Mouse (Mus musculus): ENCODE measurements around the gene Fgfr2.
A peak's percentile ranks its signal among the peaks of the same experiment; 100 is the strongest.

The Fgfr2 gene

DNA sequence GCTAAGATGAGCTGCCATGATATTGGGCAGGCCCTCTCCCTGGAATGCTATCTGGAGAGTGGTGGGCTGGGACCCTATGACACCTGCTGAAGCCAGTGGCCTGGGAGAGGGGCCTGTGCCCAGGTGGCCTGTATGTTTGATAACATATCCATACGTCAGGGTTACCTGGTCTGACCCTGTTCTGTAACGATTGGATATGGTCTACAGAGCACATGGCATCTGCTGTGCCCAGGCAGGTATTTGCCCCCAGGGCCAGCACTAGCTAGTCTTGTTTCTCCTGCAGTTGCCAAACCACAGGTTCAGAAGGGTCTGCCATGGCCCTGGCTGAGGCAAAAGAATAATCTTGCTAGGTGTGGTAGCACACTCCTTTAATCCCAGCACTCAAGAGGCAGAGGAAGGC lies 429.6 kb downstream of the Fgfr2 start:
- DNase-seq (ENCODE audit: low read depth, low spot score), result no peak

DNA sequence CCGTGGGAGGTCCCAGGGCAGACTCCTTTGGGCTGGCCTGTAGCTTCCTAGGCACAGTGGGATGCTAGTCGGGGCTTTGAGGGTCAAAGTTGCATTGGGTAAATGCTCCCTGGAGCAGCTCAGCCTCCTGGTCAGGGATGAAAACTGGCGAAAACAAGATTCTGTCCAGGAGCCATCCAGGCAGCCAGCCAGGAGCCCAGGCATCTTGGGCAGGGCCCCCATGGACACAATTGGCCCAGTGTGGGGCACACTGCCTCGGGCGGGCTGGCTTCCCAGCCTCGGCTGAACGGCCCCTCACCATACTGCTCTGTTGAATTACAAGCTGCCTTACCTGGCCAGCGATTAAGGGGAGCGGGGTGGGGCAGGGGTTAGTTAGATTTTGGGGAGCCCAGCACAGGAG lies 430.4 kb downstream of the Fgfr2 start:
- no peak for DNase-seq (ENCODE audit: low read depth, low spot score)

DNA sequence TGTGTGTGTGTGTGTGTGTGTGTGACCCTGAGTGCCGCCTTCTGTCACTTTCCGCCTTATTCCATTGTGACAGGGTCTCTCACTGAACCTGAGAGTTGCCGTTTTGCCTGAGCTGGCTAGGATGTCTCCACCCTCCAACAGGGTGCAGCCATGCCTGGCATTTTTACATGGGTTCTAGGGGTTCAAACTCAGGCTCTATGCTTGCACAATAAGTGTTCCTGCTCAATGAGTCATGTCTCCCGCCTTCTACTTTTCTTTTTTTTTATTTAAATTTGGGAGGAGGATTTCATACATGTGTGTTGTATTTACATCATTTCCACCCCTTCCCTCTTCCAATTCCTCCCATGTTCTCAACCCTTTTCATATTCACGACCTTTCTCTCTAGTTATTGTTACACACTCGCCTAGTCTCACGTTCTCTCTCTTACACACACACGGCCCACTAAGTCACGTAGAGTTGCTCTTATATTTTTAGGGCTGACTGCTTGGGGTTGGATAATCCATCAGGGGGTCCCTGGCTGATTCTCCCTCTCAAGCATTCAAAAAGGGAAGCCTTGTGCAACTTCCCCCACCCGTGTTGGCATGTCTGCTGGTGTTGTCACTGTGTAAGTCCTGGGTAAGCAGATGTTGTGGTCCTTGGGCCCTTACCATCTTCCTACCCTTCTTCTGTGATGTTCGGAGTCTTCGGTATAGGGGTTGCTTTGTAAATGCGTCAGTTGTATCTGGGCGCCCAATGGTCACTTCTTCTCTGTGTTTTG lies 432.3 kb downstream of the Fgfr2 start:
- no peak for DNase-seq (ENCODE audit: low read depth, low spot score)

DNA sequence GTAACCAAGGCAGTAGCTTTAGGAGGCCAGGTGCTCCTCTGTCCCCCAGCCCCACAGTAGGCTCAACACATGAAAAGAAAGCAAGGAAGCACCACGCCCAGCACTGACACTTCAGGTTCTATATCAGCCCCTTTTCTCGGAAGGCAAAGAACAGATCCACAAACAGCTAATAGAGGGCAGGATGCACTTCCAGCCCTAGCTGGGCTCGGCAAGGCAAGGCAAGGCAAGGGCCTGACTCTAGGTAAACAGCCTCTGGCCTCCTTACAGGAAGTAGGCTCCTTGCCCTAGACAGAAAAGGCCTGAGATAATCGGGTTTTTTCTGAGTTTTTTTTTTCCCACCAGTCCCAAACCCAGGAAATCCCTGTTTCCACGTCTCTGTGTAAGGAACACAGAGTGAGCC lies 433.4 kb downstream of the Fgfr2 start:
- no peak for DNase-seq (ENCODE audit: low read depth, low spot score)

DNA sequence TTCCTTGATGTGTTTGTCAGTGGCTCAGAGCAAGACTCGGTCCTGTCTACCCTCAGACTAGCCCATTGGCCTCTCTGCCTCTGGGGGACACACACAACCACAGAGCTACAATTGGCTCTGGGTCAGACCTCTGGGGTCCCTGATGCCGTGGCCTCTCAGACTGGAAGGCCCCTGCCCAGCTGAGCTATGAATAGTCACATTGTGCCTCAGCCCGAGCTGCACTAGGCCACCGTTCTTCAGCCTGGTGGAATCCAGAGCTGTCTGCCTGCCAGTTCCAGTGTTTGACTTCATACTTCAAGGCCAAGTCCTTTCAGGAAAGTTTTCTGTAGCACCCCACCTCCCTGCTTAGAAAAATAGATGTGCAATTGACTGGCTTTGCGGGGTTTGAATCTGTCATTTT lies 434.4 kb downstream of the Fgfr2 start:
- no peak for DNase-seq (ENCODE audit: low read depth, low spot score)

DNA sequence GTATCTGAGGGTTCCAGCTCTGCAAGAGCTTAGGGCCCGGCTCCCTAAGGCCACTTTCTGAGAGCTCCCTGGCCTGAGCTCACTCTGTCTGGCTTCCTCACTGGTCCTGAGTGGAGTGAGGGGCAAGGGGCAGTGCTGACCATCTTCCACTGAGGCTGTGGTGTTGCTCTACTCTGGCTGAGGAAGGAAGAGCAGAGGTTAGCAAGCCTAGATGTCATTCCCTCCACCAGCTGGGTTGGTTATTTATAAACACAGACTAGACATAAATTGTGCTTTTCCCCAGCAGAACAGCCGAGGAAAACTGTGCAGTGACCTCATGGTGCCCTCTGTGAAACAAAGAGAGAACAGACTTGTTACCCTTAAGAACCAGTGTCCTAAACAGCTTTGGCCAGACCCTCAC lies 435.3 kb downstream of the Fgfr2 start:
- DNase-seq (ENCODE audit: low read depth, low spot score), result no peak

DNA sequence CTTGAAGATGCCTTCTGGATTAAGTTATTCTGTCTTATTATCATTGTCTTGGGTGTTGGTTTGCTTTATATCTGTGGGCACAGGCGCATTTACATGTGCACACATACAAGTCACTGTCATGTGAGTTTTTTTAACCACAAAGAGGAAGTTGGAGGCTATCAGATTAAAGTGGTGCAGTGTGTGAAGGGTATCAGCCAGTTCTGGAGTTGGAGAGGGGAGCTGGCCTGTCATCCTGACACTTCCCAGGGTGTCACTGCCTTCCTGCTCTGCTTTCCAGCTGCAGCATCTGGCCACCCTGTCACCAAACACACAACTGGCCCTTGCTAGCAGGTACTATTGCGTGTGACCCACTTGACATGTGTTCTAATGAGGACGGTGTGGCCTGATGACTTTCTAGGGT lies 436.6 kb downstream of the Fgfr2 start:
- peak; percentile 60 for DNase-seq (ENCODE audit: low read depth, low spot score)

DNA sequence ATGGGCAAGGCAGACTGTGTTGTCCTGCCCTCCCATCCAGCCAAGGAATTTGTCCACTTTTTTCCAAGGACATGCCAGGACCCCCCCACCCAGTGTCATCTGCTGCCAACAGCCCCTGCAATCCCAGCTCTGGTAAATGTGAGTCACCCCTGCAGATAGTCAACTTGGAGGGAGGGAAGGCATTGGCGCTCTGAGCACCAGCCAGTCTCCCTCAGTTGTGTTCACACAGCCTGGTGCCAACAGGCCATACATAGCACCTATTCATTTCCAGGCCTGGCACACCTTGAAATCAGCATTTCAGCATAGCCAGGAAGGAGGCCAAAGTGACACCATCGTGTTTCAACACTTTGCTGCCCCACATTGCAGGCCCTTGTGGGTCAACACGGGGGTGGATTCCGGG lies 439.2 kb downstream of the Fgfr2 start:
- DNase-seq (ENCODE audit: low read depth, low spot score), result no peak

DNA sequence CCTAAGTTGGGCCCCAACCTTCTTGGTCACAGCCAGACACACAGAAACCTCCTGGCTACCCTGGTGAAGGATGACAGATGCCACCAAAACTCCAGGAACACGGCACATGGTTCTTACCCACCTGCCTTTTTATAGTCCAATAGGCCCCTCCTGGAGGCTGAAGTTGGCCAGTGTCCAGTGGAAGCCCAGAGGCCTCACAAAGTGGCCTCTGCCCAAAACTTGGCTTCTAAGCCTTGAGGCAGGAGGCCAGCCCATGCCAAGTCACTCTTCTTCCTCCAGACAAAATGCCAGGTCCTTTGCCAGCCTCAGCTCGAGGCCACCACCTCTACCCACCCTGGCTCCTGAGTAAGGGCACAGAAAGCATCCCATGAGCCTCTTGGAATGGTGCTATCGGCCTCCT lies 440.2 kb downstream of the Fgfr2 start:
- DNase-seq (ENCODE audit: low read depth, low spot score), result no peak

DNA sequence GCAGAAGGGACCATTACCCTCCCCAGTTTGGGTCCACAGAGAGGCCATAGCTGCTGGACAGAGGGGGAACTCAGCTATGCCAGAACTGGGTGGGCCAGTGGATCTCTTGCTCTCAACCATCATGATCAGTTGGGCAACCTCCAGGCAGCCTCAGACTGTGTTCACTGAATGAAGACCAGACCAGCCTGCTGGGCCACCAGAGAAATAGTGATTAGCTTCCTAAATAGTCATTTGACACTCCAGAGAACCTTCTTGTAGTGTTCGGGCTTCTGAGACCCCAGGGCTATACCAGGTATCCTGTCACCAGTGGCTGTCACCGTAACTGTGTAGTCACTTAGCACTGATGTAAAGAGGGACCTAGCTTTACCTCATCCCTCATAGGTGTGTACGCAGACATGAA lies 440.8 kb downstream of the Fgfr2 start:
- no peak for DNase-seq (ENCODE audit: low read depth, low spot score)

DNA sequence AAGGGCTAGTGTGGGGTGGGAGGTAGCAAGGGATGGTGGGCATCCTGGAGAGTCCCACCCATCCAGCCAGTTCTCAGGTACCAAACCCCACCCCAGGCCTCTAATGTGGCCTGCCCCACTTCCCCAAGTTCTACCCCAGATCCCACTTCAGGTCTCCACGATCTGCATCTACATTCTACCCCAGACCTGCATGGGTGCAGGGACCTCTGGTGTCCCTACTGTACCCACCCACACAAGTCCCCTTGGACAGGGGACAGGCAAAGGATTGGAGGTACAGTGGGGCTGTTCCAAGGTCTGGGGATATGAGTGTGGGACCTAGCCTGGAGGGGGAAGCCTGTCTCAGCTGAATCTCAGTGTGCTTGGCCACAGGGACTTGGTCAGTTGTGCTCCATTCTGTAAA lies 441.3 kb downstream of the Fgfr2 start:
- DNase-seq (ENCODE audit: low read depth, low spot score), result no peak

DNA sequence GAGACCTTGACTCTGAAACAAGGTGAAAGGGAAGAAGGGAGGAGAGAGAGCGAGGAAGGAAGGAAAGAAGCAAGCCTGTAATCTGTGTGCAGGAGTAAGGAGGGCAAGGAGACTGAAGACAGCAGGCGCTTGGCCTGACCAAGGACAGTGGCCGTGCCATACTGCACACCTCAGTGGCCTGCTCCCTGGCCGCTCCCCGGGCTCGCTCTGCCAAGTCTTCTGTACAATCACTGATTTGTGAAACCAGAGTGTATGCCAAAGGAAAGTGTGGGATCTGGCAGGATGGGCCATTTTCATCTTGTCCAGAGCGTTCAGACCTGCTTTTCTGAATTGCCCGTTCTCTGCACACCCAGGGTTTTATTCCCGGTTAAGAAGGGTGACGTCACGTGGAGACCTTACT lies 441.9 kb downstream of the Fgfr2 start:
- no peak for DNase-seq (ENCODE audit: low read depth, low spot score)

DNA sequence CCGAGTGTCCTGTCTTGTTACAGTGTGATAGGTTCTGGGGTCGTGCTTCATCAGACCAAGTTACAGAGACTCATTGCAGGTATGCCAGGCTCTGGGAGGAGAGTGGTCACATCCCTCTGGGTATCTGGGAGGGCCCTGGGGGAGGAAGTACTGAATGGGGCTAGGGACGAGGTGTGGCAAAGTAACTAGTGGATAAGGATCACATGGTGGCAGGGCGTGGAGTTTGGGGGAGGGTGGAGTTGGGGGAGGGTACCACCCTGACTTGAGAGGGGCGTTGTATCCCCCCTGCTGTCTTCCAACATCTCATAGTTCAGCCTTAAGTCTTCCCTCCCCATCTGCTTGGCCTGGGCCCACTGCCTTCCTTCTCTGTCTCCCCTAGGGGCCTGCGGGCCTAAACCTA lies 443.6 kb downstream of the Fgfr2 start:
- DNase-seq (ENCODE audit: low read depth, low spot score), result no peak

DNA sequence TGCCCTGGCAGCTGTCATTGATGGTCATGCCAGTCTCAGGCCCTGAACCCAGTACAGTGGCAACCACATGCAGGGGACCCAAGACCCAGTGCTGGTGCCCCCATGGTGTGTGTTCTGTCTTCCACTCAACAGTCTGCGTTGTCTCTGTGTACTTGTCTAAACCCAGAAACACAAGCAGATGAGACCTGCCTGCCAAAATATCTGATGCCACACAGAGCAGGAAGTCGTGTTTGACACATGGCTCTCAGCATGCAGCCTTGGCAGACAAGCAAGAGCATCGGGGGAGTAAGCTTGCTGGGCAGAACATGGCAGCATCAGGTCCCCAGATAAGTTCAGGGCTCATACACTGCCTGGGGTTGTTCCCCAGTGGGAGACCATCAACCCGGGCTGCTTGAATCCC lies 444.0 kb downstream of the Fgfr2 start:
- DNase-seq (ENCODE audit: low read depth, low spot score), result no peak

DNA sequence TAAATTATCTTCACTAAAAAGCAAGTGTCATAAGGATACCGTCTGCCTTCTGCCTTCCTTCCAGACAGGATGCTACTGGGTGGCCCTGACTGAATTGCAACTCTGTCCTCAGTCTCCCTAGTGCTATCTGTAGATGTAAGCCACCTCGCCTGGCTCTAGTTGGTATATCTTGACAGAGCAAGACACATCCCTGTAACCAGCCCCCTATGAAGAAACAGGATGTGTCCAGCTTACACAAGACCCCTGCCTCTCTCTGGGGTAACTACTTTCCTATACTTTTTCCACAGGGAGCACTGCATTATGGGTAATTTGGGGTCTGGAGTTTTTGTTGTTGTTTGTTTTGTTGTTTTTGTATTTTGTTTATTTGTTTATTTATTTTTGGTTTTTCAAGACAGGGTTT lies 447.2 kb downstream of the Fgfr2 start:
- no peak for DNase-seq (ENCODE audit: low read depth, low spot score)

DNA sequence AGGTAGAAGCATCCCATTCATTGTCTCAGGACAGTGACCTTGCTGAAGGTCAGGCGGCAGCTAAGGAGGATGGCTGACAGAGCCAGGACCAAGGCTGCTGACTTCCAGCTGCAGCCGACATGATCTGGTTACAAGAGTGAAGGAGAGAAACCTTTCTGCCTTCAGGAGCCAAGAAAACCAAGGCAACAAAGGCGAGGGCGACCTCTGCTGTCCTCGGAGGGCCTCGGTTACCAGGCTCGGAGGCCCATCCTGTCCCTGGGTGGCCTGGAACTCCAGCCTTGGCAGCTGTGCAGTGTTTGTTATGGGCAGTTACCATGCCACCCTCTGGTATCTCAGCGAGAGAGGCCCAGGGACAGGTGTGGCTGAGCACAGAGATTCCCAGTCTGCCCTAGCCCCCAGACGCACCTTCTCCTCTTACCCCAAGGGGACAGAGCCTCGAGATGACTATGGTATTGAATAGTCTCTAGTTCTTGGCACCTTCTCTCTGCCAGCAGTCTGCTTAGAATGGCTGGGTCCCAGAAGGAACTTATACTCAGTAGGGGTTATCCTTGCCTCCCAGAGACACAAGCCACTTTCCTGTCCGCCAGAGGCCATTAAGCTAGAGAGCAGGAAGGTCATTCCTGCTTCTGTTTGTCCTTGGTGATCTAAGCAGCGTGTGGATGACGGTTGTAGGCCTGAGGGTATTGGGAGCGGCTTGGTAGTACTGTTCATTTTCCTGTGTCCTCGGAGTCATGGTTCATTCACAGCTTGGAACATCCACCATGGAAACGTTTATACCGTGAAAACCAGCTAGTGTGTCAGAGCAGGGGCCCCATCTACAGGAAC lies 449.0 kb downstream of the Fgfr2 start:
- no peak for DNase-seq (ENCODE audit: low read depth, low spot score)

DNA sequence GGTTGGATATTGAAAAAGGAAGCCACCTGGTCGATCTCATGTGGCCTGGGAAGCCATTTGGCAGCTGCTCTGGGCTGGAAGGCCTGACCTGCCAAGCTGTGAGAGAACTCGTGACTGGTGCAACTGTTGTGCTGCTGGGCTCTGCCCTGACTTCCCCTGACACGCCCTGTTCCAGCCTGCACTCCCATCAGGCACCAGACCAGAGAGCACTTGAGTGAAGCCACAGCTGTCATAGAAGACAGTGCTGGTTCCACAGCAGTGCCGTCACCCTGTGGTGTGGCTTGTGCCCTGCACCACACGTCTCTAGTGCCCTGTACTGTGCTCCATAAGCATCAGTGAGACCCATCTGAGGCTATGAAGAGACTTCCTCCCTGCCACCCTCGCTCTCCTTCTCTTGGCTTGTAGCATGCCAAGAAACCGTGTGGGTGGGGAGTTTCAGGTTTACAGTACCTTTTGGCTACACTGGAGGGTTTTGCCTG lies 450.6 kb downstream of the Fgfr2 start:
- peak; percentile 66 for DNase-seq (ENCODE audit: low read depth, low spot score)

DNA sequence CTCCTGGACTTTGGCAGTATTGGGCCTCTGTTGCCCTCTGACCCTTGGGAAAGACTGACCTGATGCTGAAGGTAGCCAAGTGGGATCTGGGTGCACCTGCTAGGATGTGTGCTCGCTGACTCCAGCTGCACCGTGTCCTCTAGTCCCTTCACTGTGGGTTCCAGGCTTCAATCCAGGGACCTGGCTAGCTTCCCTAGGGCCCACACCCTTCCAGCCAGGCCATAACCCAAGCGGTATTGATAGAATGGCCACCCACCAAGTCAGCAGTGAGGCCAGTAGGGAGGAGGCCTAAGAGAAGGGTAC lies 452.3 kb downstream of the Fgfr2 start:
- no peak for DNase-seq (ENCODE audit: low read depth, low spot score)

DNA sequence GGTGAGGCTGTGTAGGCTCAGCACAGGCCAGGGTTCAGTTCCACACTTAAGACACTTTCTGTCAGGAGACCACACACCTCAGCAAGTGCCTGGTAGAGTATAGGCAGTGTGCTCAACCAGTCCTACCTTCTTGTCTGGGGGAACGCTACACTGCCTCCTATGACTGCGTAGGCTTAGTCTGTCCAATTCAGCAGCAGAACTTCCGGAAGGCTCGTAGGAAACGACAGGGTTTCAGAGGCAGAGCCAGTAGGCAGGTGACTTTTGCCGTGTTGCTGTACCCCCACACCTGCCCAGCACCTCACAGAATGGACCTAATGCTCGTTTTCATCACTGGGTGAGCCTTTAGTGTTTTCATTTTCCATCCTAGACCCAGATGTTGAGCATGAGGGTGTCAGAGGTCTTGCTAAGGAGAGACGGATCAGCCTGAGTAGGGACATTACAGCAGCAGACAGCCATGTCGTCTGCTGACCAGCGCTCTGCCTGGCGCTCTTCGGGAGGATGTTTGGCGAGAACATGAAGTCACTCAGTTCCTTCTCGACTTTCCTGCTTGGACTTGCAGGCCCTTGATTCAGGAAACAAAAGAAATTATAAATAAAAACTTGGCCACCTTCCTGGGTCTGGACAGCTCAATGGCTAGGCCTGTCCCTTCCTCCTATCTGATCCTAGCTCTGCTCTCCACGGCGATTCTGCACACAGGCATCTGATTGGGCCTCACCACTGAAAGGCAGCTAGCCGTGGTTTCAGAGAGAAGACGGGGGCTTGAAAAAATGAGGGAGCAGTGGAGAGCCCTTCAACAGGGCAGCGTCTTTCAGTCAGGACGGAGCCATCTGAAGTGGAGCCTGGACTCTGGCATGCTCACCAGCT lies 452.9 kb downstream of the Fgfr2 start:
- DNase-seq (ENCODE audit: low read depth, low spot score), result no peak

DNA sequence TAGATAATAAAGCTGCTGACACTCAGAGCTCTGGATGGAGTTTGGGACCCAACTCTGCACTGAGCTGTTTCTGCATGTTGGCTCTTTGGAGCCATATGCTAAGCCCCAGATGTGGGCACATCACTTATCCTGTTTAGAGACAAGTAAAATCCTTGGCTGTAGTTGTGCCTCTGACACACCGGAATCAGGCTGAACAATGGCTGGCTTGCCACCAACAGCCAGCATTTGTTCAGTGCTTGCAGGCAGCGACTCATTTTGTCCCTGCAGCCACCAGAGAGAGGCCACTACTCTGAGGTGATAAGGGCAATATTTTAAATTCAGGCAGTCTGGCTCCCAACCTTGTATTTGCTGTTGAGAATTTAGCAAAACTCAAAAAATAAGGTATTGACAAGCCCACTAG lies 454.5 kb downstream of the Fgfr2 start:
- no peak for DNase-seq (ENCODE audit: low read depth, low spot score)

DNA sequence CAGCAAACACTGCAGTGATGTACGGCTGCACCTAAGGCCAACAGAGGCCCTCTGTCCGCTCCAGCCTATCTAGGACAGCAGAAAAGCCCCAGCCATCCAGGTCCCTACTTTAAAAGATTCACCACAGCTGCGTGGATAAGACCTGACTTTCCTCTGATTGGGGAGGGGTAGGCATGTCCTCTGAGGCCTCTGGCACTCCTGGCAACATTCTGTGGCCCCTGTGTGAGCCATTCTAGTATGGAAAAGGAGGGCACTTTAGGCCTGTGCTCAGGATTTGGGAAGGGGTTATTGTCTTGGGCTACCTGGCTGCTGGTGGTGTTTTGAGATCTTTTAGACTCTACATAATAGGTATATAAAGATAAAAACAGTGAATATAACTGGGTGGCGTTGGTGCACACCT lies 456.6 kb downstream of the Fgfr2 start:
- no peak for DNase-seq (ENCODE audit: low read depth, low spot score)

DNA sequence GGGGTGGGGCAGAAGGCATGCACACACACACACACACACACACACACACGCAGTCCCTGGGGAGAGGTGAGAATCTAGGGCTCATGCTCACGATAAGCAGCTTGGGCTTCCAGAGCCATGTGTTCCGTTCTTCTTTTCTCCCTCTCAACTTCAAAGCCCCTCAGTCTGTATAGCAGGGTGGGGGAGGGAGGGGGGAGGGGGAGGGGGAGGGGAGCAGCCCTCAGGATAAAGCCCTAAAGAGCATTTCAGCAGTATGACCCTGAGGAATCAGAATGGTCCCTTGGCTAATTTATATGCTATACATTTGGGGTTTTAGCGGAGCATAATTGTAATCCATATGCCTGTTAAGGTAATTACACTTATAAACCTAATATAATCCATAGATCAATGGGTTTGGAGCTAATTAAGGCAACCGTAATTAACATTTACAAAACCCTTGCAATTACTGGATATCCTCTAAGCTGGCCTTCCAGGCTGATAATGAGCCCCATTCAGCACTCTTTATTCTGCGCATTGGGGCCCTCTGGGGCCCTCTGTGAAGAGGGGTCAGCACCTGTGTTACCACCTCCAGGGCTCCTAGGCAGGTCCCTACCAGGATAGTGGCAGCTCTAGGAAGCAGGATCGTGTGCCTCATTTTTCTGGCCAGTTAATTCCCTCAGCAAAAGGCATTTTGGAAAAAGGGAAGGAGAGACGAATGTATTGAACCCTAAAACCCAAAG lies 457.3 kb downstream of the Fgfr2 start:
- DNase-seq (ENCODE audit: low read depth, low spot score), result no peak

All from CD4-positive, CD25-positive, alpha-beta regulatory T cell, adult 2 months (primary cell).